Mouse (Mus musculus) C2C12 (cell line): ENCODE data around the gene Hadhb. TPM values are rescaled to one million over a fixed set of nuclear protein-coding genes. Genes with fewer than 3 reads are reported as not detected.

Source experiments
- H3K27me3 ChIP-seq: one replicate; pipeline ENCODE4 v1.6.1; 2011; ENCODE audit not compliant: control insufficient read depth, insufficient read depth, insufficient read length
- H3K36me3 ChIP-seq: one replicate; pipeline ENCODE4 v1.6.1; 2011; ENCODE audit not compliant: control insufficient read depth, insufficient read depth
- H3K4me3 ChIP-seq: one replicate; pipeline ENCODE4 v1.5.1; 2011; ENCODE audit warnings: mild to moderate bottlenecking, control low read depth; ENCODE audit not compliant: poor library complexity, insufficient read depth, severe bottlenecking
- H3K79me2 ChIP-seq: one replicate; pipeline ENCODE4 v1.6.1; 2011; ENCODE audit not compliant: control insufficient read depth, insufficient read depth
- H3K79me3 ChIP-seq: one replicate; pipeline ENCODE4 v1.6.1; 2011; ENCODE audit warnings: low read depth, control low read depth
- H3ac ChIP-seq: one replicate; pipeline ENCODE3; 2011; ENCODE audit warnings: low read depth; ENCODE audit not compliant: control insufficient read depth, insufficient read length
- CEBPB ChIP-seq: IDR thresholded peaks from one replicate; pipeline ENCODE4 v1.6.1; 2011; ENCODE audit warnings: low read depth, mild to moderate bottlenecking, control low read depth, moderate library complexity
- CTCF ChIP-seq: IDR thresholded peaks from one replicate; pipeline ENCODE4 v1.5.1; 2011; ENCODE audit not compliant: control insufficient read depth, insufficient read depth, insufficient read length
- FOSL1 ChIP-seq: IDR thresholded peaks from one replicate; pipeline ENCODE4 v1.8.0; 2011; ENCODE audit warnings: mild to moderate bottlenecking, low read length; ENCODE audit not compliant: poor library complexity, insufficient read depth, severe bottlenecking
- MAX ChIP-seq: IDR thresholded peaks from one replicate; pipeline ENCODE4 v1.6.1; 2011; ENCODE audit warnings: mild to moderate bottlenecking, control low read depth
- MYOD1 ChIP-seq: IDR thresholded peaks from one replicate; pipeline ENCODE4 v1.6.1; 2011; ENCODE audit warnings: low read depth; ENCODE audit not compliant: control insufficient read depth, insufficient read length
- MYOG ChIP-seq: IDR thresholded peaks from one replicate; pipeline ENCODE4 v1.6.1; 2011; ENCODE audit not compliant: control insufficient read depth, insufficient read length; ENCODE audit errors: extremely low read depth
- USF1 ChIP-seq: IDR thresholded peaks from one replicate; pipeline ENCODE4 v1.6.1; 2011; ENCODE audit warnings: low read depth, mild to moderate bottlenecking, control low read depth, moderate library complexity
- polyA plus RNA-seq: library from polyadenylated mRNA; unstranded; fragments of >200 nt; fragmentation: generic; extraction: Trizol; gene quantifications from one replicate; pipeline ENCODE4 v1.2.1, GENCODE M21; 2012; ENCODE audit warnings: missing spikeins

Gene Hadhb
- polyA plus RNA-seq, 1 experiment: 43.2 TPM

GRCm38 (mm10) chr5:30122481-30122880 is 32.6 kb upstream of the Hadhb start:
- H3K79me2 ChIP-seq: no peaks in the 10 kb centered on the region
- TF ChIP-seq MAX (no peak), MYOD1 (no peak), CTCF (no peak), MYOG (no peak), USF1 (no peak), FOSL1 (no peak), CEBPB (no peak)
- H3K36me3 ChIP-seq: peaks cover 60% of the 10 kb centered on the region

GRCm38 (mm10) chr5:30125587-30125986 is 29.5 kb upstream of the Hadhb start:
- Histone ChIP-seq H3K27me3 (no peaks in the 10 kb centered on the region), H3K79me3 (no peaks in the 10 kb centered on the region), H3K4me3 (no peak overlapping the region), H3K36me3 (peaks cover 52% of the 10 kb centered on the region), H3ac (no peak overlapping the region), H3K79me2 (no peaks in the 10 kb centered on the region)
- no peak for TF ChIP-seq MYOG
- no peak for TF ChIP-seq USF1
- TF ChIP-seq CTCF: no peak
- no peak for TF ChIP-seq MAX
- TF ChIP-seq MYOD1: no peak
- TF ChIP-seq CEBPB: no peak
- TF ChIP-seq FOSL1: no peak

More at GRCm38 (mm10) chr5:30122481-30122880, 32.6 kb upstream of the Hadhb start:
- no peak overlapping the region for H3ac ChIP-seq
- no peak overlapping the region for H3K4me3 ChIP-seq
- no peaks in the 10 kb centered on the region for H3K27me3 ChIP-seq
- H3K79me3 ChIP-seq: no peaks in the 10 kb centered on the region

- TF ChIP-seq USF1: no peak
- no peak for TF ChIP-seq CTCF
- no peak for TF ChIP-seq FOSL1
- TF ChIP-seq MYOD1: peak; percentile 62
- TF ChIP-seq CEBPB: no peak
- no peak for TF ChIP-seq MYOG
- peak; percentile 90 for TF ChIP-seq MAX
- Histone ChIP-seq H3K27me3 (no peaks in the 10 kb centered on the region), H3K4me3 (no peak overlapping the region), H3K79me2 (no peaks in the 10 kb centered on the region), H3K36me3 (peaks cover 55% of the 10 kb centered on the region), H3ac (no peak overlapping the region), H3K79me3 (no peaks in the 10 kb centered on the region)
Measured at GRCm38 (mm10) chr5:30126756-30127155, 28.3 kb upstream of the Hadhb start.

GRCm38 (mm10) chr5:30127921-30128597 is 27.0 kb upstream of the Hadhb start:
- Histone ChIP-seq H3K79me3 (no peaks in the 10 kb centered on the region), H3ac (no peak overlapping the region), H3K36me3 (peaks cover 51% of the 10 kb centered on the region), H3K79me2 (no peaks in the 10 kb centered on the region), H3K4me3 (no peak overlapping the region), H3K27me3 (no peaks in the 10 kb centered on the region)
- TF ChIP-seq MYOG (no peak), MAX (no peak), FOSL1 (no peak), CEBPB (no peak), CTCF (no peak), MYOD1 (no peak), USF1 (no peak)

GRCm38 (mm10) chr5:30128680-30129079 is 26.4 kb upstream of the Hadhb start:
- Histone ChIP-seq H3K79me2 (no peaks in the 10 kb centered on the region), H3K4me3 (no peak overlapping the region), H3K79me3 (no peaks in the 10 kb centered on the region), H3K36me3 (peaks cover 51% of the 10 kb centered on the region), H3ac (no peak overlapping the region), H3K27me3 (no peaks in the 10 kb centered on the region)
- TF ChIP-seq USF1: no peak
- TF ChIP-seq FOSL1: no peak
- TF ChIP-seq CTCF: no peak
- TF ChIP-seq CEBPB: no peak
- no peak for TF ChIP-seq MYOD1
- TF ChIP-seq MYOG: no peak
- TF ChIP-seq MAX: no peak

- no peak for TF ChIP-seq CEBPB
- TF ChIP-seq USF1: no peak
- no peak for TF ChIP-seq MYOD1
- TF ChIP-seq CTCF: no peak
- TF ChIP-seq MYOG: no peak
- no peak for TF ChIP-seq MAX
- TF ChIP-seq FOSL1: no peak
- H3ac ChIP-seq: no peak overlapping the region
- H3K79me3 ChIP-seq: no peaks in the 10 kb centered on the region
- H3K27me3 ChIP-seq: no peaks in the 10 kb centered on the region
- H3K79me2 ChIP-seq: no peaks in the 10 kb centered on the region
- H3K4me3 ChIP-seq: no peak overlapping the region
- peaks cover 46% of the 10 kb centered on the region for H3K36me3 ChIP-seq
Measured at GRCm38 (mm10) chr5:30131246-30131645, 23.8 kb upstream of the Hadhb start.
